Mouse (Mus musculus): ENCODE data around the gene Ppp2r5d.

DNA sequence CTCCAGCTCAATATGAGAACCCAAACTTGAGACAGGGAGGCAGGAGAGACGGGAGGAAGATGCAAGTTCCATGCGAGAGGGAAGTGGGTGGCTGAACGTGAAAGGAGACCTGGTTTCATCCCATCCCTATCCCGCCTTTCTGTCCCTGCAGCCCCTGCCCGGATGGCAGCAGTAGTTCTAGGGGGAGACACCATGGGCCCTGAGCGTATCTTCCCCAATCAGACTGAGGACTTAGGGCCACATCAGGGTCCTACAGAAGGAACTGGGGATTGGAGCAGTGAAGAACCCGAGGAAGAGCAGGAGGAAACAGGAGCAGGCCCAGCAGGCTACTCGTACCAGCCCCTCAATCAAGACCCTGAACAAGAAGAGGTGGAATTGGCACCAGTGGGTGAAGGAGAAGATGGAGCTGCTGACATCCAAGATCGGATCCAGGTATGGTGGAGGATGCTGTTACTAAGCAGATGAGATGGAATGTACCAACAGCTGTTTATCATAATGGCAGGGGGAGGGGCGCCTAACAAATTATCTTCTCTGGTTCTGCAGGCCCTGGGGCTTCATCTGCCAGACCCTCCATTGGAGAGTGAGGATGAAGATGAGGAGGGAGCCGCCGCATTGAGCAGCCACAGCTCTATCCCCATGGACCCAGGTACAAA lies 23.3 kb downstream of the Ppp2r5d start:
- no peak for TF ChIP-seq CTCF (IDR thresholded peaks at IDR 0.05; ENCODE audit: insufficient read depth, low read length)
- no peak for TF ChIP-seq POLR2A (IDR thresholded peaks at IDR 0.05; ENCODE audit: borderline replicate concordance, extremely low read depth, low read depth, low read length)
